Mouse (Mus musculus) splenic B cell, adult 2 months (primary cell): ENCODE measurements around the gene Borcs5.

ENCODE experiments used
- DNase-seq: peaks from one replicate; pipeline ENCODE4 v3.0.0-alpha.2; 2011; ENCODE audit warnings: low read depth, low spot score
- H3K27me3 ChIP-seq: 2 replicates; pipeline ENCODE4 v1.6.1; 2012; ENCODE audit warnings: mild to moderate bottlenecking, low read length, moderate library complexity, mixed read lengths; ENCODE audit not compliant: control insufficient read depth, poor library complexity, insufficient read depth, severe bottlenecking
- H3K36me3 ChIP-seq: 2 replicates; pipeline ENCODE4 v1.6.1; 2012; ENCODE audit warnings: mild to moderate bottlenecking, low read length, moderate library complexity, mixed read lengths; ENCODE audit not compliant: control insufficient read depth, poor library complexity, insufficient read depth, severe bottlenecking

Borcs5 gene

DNA sequence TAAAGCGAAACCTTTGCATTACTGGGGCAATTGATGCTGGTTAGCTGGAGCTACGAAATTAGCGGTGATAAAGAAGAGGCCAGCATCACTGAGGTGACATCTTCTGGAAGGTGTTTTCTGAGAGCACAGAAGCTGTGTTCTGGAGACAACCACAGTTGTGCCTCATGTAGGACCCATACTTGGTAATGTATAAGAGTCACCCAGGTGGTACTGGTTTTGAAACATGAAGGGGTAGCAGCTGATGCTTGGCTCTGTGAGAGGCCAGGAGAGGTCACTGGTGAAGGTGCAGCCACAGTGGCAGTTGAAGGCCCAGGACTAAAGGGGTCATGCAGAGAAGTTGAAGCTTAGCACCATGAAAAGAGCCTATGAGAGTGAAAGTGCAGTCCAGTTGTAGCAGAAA is at the start of gene Borcs5:
Gene Borcs5 (plus strand): TSS at position 301 of the 400 bp plus-strand sequence.
- no peaks in the 10 kb centered on the region for H3K36me3 ChIP-seq
- no peaks in the 10 kb centered on the region for H3K27me3 ChIP-seq
- DNase-seq, result no peak

DNA sequence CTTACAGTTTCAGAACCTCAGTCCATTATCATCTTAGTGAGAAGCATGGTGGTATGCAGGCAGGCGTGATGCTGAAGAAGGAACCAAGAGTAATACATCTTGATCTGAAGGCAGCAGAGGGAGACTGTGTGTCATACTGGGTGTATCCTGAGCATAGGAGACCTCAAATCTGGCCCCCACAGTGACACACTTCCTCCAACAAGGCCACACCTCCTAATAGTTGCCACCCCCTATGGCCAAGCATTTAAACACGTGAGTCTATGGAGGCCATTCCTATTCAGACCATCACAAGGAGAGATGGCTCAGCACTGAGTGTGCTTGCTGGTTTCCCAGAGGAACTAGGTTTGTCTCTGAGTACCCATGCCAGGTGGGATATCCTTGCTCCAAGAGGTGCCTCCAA is 47.7 kb upstream of the Borcs5 start:
- no peaks in the 10 kb centered on the region for H3K36me3 ChIP-seq
- no peaks in the 10 kb centered on the region for H3K27me3 ChIP-seq
- DNase-seq, result peak; percentile 16

DNA sequence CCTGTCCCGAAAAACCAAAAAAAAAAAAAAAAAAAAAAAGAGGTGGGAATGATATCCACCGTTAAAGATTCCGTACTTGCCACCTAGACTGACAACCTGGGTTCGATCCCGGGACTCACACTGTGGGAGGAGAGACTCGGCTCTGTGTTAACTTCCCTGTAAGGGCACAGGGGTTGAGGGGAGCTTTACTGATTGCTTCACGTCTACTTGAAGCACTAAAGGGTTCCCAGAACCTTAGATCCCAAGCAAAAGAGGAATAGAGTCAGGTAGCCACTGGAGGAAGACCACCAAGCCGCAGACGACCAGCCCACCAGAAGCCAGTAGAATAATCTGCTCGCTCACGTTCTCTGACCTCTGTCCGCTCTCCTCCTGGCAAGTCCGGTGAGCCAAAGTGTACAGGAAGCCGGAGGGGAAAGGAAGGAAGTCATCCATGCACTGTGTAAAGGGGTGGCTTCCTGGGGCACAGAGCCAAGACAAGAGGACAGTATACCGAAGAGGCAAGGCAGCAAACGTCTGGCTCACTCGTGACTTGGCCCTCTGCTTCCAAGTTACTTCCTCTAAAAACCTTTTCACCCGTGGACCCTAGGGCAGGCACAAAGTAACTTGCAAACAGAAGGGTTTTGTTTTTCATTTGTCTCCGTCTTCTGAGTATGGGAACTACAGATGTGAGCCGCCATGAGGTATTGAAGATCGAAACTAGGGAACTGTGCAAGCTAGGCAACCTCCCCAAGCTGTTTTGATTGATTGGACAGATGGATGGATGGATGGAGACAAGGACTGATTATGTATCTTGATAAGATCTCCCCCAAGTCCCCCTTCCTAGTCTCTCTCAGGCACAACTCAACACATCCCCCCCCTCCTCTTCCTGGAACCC is 44.5 kb upstream of the Borcs5 start:
- Histone ChIP-seq H3K27me3 (no peaks in the 10 kb centered on the region), H3K36me3 (no peaks in the 10 kb centered on the region)
- peak; percentile 32 for DNase-seq

DNA sequence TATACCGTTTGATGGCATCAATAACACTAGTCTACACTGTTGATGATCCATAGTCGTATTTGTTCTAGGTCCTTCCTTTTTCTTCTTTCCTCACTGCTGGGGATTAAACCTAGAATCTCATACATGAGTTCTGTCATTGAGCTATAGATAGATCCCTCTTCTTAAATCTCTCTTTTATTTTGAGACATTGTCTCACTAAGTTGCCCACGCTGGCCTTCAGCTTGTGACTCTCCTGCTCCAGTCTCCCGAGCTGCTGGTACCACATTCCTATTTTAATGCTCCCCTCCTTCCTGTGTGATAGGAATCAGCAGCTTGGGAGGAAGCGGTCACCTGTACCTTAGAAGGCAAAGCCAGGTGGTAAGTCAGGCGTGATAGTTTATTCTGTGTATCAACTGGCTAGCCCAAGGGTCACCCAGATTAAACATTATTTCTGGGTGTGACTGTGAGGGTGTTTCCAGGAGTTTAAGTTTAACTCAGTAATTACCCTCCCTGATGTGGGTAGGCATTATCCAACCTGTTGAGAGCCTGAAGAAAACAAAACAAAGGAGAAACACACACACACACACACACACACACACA is 41.6 kb upstream of the Borcs5 start:
- Histone ChIP-seq H3K27me3 (no peaks in the 10 kb centered on the region), H3K36me3 (no peaks in the 10 kb centered on the region)
- DNase-seq, result no peak

DNA sequence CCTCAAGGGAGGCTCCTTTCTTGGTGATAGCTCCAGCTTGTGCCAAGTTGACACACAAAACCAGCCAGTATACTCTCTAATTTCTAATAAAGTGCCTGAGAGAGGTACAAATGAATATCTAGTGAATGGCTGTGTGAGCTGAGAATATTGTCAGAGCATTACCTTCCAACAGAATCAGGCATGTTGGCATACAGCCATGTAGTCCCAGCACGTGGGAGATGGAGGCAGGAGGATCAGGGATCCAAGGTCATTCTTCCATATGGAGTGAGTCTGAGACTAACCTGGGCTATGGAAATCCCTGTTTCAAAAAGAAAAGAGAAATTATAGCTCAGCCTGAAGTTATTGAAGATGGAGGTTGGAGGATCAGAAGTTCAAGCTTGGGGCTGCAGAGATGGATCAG is 40.1 kb upstream of the Borcs5 start:
- no peak for DNase-seq
- H3K36me3 ChIP-seq, result no peaks in the 10 kb centered on the region

DNA sequence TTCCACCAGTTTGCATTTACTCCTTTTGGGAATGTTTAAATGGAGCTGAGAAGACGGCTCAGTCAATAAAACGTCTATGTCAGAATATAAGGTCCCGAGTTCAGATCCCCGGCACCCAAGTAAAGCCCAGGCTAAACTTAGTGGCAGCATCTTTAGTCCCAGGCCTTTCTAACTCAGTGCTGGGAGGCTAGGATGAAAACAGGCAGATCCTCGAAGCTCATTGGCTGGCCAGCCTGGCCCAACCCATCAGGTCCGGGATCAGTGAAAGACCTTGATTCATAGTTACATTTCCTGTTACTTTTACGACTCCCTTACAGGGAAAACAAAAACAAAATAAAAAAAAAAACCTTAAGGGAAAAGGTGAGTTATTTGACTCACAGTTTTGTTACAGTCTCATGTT is 38.2 kb upstream of the Borcs5 start:
- no peak for DNase-seq
- H3K36me3 ChIP-seq, result no peaks in the 10 kb centered on the region
- H3K27me3 ChIP-seq, result no peaks in the 10 kb centered on the region

More for the DNA sequence above, 40.1 kb upstream of the Borcs5 start:
- H3K27me3 ChIP-seq, result no peaks in the 10 kb centered on the region

DNA sequence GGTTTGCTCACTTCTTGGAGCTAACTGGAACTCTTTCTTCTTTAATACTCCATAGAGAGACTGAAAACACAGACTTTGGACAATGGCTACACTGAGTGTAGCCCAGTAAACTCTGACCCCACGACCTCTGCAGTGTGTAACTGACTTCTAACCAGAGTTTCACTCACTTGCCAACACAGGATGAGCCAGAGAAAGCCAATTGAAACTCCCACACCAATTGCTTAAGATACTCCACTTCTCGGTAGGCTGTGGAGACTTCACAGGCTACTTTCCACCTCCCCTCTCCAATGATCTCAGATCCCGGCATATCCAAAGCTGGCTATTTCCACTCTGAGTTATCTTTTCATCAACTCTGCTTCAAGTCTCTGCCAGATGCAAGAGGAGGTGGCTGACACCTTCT is 37.5 kb upstream of the Borcs5 start:
- DNase-seq, result no peak
- Histone ChIP-seq H3K27me3 (no peaks in the 10 kb centered on the region), H3K36me3 (no peaks in the 10 kb centered on the region)

DNA sequence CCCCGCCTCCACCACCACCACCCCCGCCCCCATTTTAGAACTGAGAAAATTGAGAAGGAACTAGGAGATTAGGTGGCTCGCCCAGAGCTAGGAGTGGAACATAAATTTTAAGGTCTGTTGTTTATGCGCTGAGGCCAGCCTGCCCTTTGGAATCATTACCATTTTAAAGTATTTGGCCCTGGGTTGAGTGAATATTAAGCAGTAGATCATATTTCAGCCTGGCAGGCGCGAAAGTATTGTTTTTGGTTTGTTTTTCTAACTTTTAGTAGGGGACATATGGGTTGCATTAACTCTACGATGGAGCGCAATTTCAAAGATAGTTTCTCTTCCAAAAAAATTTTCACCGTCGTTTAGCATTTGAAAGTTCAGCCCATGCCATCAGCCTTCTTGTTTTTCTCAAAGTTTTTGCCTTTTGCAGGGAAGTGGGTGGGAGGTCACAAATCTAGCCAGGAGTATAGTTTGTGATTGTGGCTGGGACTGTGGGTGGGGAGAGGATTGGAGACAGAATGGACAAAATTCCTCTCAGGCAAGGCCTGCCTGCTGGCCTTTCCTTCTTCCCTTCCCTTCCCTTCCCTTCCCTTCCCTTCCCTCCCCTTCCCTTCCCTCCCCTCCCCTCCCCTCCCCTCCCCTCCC is 36.8 kb upstream of the Borcs5 start:
- DNase-seq, result no peak
- Histone ChIP-seq H3K36me3 (no peaks in the 10 kb centered on the region), H3K27me3 (no peaks in the 10 kb centered on the region)

DNA sequence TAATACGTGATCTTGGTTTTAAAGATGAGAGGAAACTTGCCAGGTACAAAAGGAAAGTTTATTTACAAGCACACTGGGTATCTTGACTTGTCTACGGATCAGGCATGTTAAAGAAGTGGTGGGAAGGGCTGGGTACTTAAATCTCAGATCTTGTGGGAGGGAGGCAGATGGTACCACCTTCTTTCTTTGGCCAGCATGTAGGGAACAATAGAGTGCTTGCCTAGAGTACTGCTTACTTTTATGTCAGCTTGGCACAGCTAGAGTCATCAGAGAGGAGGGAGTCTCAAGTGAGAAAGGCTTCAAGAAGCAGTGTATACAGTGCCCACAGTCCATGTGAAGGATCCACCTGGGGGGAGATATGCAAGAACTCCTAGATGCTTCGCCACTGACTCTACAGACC is 34.1 kb upstream of the Borcs5 start:
- Histone ChIP-seq H3K27me3 (no peaks in the 10 kb centered on the region), H3K36me3 (no peaks in the 10 kb centered on the region)

DNA sequence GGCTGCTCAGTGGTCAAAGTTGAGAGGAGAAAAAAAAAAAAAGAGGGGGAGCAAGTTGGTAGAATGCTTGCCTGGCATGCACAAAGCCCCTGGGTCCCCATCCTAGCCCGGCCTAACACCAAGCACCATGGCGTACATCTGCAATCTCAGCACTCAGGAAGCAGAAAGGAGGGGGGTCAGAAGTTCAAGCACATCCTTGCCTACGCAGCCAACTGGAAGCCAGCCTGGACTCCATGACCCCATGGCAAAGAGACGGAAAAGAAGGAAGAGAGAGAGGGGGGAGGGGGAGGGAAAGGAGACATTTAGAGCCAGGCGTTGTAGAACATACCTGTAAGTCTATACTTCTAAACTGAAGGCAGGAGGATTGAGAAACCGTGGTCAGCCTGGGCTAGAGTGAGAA is 32.8 kb upstream of the Borcs5 start:
- H3K36me3 ChIP-seq, result no peaks in the 10 kb centered on the region
- no peak for DNase-seq
- H3K27me3 ChIP-seq, result no peaks in the 10 kb centered on the region

More for the DNA sequence above, 34.1 kb upstream of the Borcs5 start:
- DNase-seq, result no peak

DNA sequence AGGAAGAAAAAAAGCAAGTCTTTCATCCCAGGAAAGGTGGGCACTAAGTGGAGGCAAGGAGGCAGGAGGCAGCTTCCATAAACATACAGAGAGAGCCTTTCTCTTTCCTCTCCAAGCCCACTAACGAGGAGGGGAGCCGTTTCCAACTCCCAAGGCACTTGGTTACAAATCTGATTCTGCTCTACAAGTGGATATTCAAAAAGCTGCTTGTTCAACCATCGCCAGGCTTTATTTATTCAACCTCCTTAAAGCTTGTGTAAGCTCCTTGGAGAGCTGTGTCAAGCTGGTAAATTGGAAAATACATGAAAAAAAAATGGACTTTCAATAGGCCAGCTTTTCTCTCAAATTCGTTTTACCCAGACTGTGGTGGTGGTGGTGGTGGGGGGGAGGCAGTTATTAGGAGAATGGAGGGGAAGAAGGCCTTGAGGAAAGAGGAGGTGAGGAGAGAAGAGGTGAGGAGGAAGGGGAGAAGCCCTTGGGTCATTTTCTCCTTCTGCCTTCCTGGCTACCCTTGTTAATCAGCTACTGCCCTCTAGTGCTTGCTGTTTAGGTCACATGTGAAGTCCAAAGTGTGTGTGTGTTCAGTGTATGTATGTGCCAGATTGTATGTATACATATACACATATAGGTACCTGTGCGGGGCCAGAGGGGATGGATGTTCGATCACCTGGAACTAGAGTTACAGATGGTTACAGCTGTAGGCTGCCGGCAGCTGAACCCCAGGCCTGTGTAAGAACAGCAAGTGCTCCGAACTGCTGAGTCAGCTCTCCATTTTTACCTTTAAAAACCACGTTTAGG is 32.2 kb upstream of the Borcs5 start:
- Histone ChIP-seq H3K27me3 (no peaks in the 10 kb centered on the region), H3K36me3 (no peaks in the 10 kb centered on the region)
- peak; percentile 46 for DNase-seq

DNA sequence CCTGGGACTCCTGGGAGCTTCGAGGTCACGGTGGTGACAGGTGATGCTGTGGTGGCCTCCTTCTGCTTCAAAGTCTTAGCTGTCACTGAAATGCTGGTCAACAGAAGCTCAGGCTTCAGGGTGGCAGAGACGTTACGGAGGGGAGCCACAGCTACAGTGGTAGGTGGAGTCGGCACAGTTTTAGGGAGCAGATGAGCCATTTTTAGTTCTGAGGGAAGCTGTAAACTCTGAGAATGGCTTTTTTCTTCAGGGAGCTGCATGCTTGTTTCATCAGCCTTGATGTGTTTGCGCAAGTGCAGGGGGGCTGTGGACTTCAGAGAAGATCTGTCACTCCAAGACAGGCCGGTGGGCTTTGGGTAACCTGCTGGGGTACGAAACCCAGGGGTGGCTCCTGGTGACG is 28.9 kb upstream of the Borcs5 start:
- Histone ChIP-seq H3K36me3 (no peaks in the 10 kb centered on the region), H3K27me3 (no peaks in the 10 kb centered on the region)
- no peak for DNase-seq

DNA sequence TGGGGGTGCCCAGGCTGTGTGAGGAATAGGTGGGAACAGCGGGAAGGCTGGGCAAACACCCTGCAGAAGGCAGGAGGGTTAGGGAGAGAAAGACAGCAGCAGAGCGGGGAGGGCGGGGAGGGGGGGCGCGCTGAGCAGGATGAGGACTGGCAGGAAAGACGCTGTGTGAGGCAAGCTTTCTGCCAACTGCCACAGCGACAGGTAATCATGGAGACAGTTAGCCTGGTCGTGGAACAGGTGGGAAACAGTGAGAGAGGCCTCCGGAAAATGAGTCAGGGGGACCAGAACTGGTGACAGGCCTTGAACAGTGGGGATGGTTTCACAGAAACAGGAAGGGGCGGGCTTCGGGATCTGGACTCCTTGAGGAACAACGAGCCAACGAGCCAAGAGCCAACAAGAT is 27.4 kb upstream of the Borcs5 start:
- no peak for DNase-seq

DNA sequence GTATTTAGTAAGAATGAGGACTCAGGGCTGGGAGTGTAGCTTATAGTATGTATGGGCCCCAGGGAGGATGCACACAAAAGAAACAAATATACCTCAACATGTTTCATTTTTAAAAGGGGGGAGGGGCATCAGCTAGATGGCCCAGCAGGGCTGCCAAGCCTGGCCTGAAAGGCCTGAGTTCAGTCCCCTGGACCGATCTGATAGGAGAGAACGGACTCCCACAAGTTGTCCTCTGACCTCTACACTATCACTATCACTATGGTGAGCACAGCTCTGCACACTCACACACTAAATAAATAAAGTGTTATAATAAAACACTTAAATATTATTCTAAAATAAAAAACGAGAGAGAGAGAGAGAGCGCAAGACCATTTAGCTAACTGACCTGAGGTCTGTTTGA is 25.0 kb upstream of the Borcs5 start:
- no peaks in the 10 kb centered on the region for H3K27me3 ChIP-seq
- no peaks in the 10 kb centered on the region for H3K36me3 ChIP-seq
- DNase-seq, result no peak

More for the DNA sequence above, 27.4 kb upstream of the Borcs5 start:
- H3K27me3 ChIP-seq, result no peaks in the 10 kb centered on the region
- no peaks in the 10 kb centered on the region for H3K36me3 ChIP-seq
